Mouse (Mus musculus): ENCODE results near the gene Ppcs.
A peak's percentile ranks its signal among the peaks of the same experiment; 100 is the strongest.

Gene Ppcs

GRCm38 (mm10) chr4:119422294-119422964, at the start of gene Ppcs, which contains the start of gene Zmynd12:
Gene Ppcs (minus strand): TSS chr4:119422420.
Gene Zmynd12 (plus strand): TSS chr4:119422814.
- DNase-seq = peak; percentile 91

DNA sequence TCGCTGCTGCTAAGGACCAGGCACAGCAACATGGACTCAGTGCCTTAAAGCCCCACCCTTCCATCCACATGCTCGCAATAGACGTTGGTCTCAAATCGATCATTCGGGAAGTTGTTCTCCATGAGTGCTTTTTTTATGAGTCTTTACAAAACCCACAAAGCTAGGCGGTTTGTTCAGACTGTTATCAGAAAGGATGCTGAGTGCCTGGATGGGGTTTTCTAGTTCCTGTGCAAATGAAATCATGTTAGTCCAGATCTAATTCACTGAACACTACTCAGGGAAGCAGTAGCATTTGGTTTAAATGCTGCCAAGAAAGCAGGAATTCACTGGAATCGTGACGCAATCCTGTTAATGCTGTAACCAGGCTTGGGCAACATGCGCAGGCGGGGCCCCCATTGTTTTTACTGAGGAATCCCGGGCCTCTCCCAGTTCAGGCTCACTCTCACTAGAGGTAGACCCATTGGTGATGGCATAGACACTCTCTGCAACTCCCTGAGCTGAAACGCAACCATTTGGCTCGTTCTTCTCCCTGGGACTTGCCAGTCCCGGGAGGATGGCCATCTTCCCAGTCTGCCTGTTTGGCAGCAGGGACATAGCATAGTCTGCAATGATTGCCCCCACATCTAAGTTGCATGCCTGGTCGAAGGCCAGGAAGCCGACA, 45.6 kb upstream of the Ppcs start:
- no peak for DNase-seq

DNA sequence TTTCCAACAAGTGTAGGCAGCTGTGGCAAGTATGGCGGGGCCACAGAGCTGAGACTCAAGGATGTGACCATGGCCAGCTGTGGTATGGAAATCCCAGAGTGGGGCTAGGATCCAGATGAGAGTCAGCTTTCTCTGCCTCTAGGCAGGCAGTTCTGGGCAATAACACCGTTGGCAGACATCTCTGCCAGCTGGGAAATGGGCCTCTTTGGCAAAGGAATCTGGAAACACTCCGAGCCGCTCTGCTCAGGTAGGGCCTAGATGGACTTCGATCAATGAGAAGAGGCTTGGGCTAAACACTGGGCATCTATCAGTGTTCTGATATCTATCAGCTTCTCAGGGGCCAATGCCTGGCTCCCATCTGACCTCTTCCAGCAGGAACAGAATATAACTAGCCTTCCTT, 43.6 kb upstream of the Ppcs start:
- DNase-seq = no peak

GRCm38 (mm10) chr4:119463756-119464419, 41.7 kb upstream of the Ppcs start:
- peak; percentile 71 for DNase-seq

DNA sequence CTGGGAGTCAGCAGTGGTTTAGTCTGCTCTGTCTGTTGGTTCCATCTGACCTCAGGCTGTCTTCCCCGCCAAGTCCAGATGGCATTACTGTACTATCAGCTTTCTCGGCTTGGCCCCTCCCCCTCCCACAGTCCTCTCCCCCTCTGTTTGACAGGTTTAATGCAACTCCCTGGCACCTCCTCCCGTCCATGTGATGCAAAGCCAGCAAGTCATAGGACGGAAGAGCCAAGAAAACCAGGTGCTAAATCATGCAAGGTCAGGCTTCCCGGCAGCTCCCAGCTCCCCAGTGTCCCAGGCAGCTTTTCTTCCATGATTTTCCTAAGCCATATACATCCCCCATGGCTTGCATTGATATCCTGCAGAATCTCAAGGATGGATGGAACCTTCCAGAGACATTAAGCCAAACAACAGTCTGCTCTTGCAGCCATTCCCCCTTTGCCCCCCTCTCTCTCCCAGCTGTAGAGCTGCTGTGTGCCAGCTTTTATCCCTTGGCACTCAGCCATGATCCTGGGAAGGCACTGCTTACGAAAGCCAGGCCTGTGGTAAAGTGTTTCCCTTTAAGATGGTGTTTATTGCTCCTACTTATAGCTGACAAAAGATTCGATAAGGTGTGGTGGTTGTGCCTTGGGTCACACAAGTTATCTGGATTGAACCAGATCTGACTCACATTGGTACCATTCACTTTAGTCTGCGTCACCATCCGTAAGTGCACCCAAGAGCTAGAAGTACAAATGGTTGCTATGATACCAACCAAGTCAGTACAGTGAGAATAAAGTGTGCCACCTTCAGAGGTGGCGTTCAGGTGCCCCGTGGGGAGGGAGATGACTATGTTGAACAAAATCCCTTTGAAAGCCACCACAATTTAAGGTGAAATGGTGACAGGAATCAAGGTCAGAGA, 40.9 kb upstream of the Ppcs start:
- DNase-seq = peak; percentile 69

DNA sequence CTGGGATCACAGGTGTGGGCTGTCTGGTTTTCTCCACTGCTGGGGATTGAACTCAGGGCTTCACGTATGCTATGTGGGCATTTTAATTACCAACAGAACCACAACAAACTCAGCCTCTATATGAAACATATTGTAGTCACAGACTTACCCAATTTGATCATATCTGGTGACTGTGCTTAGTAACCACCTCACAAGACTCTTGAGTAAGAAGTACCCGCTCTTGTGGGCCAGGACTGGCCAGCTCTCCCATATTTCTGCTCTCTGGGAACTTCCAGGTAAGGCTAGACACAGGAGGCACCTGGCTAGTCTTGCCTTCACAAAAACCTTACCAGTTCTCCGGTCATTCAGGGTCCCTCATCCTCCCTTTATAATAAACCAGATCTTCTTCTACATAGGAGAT, 40.2 kb upstream of the Ppcs start:
- DNase-seq = no peak

DNA sequence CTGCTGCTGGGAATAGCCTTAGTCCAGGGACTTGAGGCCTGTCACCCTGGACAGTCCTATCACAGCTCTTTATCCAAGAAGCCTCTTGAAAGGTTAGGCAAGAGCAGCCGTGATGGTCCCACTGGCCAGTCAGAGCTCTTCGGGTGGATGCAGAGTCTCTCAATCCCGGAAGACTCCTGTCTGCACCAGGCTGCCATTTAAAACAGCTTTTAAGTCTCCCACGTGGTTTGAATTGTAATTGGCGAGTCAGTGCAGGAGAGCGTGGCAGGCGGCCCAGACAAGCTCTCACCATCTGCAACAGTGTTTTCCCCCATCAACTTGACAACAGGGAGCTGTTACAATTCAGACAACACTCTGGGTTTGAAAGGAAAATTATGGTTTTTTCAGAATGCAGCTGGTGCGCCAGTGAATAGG, 38.5 kb upstream of the Ppcs start:
- DNase-seq = no peak

DNA sequence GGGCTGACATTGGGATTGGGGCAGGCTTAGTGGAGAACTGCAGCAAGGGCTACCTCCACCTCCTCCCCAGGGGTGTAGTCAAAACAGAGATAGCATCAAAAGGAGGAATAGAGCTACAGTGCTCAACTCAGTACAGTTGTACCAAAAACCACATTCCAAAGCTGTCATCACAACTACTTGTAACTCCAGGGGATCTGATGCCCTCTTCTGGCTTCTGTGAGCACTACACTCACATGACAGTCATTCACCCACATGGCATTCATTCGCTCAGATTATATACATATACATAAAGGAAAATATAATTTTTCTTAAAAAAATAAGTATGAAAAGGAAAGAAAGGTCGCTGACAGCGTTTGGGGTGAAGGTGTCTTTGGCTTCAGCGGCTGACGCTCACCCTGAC, 38.1 kb upstream of the Ppcs start:
- peak; percentile 38 for DNase-seq

DNA sequence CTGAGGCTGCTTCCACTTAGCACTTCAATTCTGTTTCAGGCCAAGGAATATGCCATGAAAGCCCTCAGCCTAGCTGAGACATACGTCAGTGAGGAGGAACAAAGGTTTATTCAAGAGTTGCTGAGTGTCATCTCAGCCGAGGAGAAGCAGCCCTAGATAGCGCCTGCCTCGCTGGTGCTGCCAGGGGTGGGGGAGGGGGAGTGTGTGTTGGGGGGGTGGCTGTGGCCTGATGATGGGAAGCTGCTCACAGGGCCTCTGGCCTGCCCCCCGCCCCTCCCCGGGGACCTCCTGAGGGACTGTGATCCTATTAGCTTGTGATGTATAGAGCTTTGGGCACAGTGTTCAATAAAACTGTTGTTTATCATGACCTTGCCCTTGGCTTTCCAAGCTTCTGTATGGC, 31.3 kb upstream of the Ppcs start:
- DNase-seq = no peak

DNA sequence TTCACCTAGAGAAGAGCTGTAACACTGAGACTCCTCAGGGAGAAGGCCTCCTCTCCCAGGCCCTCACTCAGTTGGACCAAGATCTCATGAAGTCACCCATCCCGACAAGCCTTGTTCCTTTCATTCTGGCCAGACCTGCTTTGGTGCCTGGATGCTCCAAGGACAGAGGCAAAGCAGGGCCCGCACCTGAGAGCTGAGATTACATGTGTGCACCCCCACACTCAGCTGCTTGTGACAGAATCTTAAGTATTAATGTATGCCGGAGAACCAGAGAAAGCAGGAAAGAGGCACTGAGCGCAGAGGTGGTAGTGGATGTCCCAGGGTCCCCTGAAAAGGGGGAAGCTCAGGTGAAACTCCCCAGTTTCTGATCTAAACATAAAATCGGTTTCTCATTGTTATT, 30.9 kb upstream of the Ppcs start:
- no peak for DNase-seq

DNA sequence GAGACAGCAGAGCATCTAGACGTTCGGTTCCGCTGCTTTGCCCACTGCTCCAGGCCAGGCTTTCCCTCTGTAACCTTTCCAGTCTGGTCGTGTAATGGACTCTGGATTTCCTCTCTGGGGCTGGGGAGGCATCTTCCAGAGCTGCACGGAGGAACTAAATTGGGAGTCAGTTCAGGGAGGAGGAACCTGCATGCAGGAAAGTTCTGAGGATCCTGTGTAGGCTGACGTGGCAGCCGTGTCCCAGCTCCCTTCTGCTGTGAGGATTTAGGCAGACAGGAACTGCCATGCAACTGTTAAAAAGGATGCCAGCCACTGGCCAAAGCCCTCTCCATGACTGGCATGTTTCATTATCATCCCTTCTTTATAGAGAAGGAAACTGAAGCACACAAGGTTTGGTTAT, 28.2 kb upstream of the Ppcs start:
- DNase-seq = no peak

GRCm38 (mm10) chr4:119447786-119448185, 25.6 kb upstream of the Ppcs start:
- DNase-seq = no peak

DNA sequence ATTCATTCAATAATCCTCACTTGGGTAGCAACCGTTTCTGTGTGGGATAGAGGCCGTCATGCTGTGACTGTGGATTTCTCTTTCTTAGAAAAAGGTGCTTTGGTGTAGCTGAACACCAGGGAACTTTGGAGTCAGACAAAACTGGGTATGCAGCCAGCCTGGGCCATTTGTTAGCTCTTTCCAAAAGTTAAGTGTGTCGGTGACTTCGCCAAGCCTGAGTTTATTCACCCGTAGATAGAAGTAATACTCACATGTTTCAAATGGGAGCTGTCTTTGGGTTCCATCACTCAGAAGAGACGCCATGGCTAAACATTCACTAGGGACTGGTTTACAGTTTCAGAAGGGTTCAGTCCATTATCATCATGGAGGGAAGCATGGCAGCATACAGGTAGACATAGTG, 25.0 kb upstream of the Ppcs start:
- no peak for DNase-seq

- no peak for DNase-seq
Measured at GRCm38 (mm10) chr4:119442539-119442938, 20.3 kb upstream of the Ppcs start.

DNA sequence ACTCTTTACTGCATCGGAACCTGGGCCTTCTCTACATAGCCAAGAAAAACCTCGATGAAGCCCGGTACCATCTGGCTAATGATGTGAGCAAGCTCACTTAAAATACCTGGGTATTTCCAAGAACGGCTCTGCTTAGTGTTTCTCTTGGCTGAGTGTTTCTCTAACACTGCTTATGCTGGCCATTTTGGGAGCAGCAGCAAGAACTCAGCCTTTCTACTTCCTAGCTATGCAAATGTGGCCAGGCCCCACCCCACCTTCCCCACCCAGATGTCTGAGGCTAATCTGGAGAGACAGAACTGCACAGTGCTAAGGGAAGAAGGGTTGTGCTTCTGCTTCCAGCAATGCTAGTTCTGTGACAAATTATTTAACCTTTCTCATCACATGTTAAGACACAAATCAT, 19.6 kb upstream of the Ppcs start:
- no peak for DNase-seq

- no peak for DNase-seq
Measured at GRCm38 (mm10) chr4:119437936-119438335, 15.7 kb upstream of the Ppcs start.

DNA sequence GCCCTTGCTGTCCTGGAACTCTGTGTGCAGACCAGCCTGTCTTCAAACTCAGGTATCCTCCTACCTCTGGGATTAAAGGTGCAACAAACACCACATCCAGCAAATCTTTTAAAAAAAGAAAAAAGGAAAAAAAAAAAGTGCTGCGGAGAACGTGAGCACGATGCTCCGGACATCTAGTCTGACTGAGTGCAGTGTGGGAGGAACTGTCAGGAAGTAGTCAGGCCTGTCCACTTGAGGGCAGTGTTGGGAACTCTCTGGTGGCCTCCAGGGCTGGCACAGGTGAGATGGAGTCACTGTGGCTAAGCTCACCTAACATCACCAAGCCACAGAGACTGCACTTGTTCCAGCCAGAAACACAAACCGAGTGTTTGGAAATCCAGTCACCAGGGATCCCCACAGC, 8.5 kb upstream of the Ppcs start:
- peak; percentile 65 for DNase-seq

DNA sequence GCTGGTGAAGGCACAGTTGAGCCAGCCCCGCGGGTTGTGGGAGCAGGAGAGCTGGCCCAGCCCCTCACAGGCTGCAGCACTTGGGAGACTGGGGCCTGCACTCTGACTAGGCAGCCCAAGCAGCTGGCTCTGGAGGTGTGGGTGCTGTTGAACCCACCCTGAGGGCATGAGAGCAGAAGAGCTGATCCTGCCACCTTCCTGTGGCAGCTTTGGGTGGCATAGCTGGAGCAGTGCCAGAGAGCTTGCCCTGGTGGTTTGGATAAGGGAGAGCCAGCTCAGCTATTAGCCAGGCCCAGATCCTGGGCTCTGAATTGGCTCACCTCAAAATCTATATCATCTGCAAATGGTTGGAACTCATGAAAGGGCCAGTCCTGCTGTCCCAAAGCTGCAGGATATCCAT, 5.5 kb upstream of the Ppcs start:
- no peak for DNase-seq

- no peak for DNase-seq
Measured at GRCm38 (mm10) chr4:119425601-119426000, 3.4 kb upstream of the Ppcs start.

GRCm38 (mm10) chr4:119425077-119425476, 2.9 kb upstream of the Ppcs start:
- no peak for DNase-seq

DNA sequence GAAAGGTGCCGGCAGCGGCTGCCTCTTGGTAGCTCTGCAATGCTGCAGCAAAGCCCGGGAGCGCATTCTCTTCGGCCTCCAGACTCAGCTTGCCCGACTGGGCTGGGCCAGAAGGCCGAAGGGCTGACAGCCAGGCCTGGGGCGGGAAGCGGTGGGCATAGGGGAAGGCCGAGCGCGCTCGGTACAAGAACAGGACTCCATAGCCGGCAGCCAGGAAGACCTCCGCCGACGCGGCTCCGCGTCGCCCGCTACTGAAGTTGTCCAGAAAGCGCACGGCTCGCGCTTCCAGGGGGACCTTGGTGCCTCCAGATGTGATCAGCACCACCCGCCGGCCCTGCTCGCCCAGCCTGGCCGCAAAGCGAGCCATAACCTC, 313 bp downstream of the Ppcs start:
- DNase-seq = no peak

DNA sequence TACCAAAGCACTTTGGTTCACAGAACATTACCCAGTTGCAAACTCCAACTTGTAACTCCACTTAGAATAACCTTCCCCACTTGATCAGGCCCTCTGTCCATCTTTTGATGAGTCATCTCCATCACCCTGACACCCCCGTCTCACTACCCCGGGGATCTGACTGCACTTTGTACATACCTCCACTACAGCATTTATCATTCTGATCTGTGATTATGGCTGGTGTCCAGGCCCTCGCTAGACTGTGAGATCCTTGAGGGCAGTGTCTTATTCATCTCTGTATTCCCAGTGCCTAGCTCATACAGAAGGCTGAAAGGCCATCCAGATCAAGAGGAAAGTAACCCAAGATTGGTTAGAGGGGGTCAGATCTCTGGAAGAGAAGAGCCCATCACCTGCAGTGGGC, 1.0 kb downstream of the Ppcs start:
- DNase-seq = no peak

GRCm38 (mm10) chr4:119417894-119418293, 4.3 kb downstream of the Ppcs start:
- DNase-seq = no peak
